Mouse (Mus musculus) hindbrain, embryonic 11.5 days (tissue): ENCODE results near the gene Rab3gap1. TPM values are rescaled to one million over a fixed set of nuclear protein-coding genes. Genes with fewer than 3 reads are reported as not detected.

Source experiments
- ATAC-seq: fragments of 200-750 bp; cut with Nextera tagmentation; 2 replicates; pipeline ENCODE4 v1.8.0; 2017; ENCODE audit warnings: mild to moderate bottlenecking, moderate TSS enrichment, moderate library complexity; ENCODE audit not compliant: low FRiP score
- DNase-seq: peaks from one replicate; pipeline ENCODE4 v3.0.0-alpha.2; 2015; ENCODE audit warnings: low spot score
- H3K27ac ChIP-seq: fragments of 300-500 bp; sonication (generic); 2 replicates; pipeline ENCODE4 v1.5.1; 2014; ENCODE audit warnings: mild to moderate bottlenecking, low read depth, low read length
- H3K27me3 ChIP-seq: fragments of 300-500 bp; sonication (generic); 2 replicates; pipeline ENCODE4 v1.6.1; 2014; ENCODE audit warnings: mild to moderate bottlenecking, low read length, moderate library complexity, mixed read lengths; ENCODE audit not compliant: control insufficient read depth, insufficient read depth
- H3K36me3 ChIP-seq: fragments of 300-500 bp; sonication (generic); 2 replicates; pipeline ENCODE4 v1.6.1; 2014; ENCODE audit warnings: mild to moderate bottlenecking, low read length, moderate library complexity, mixed read lengths; ENCODE audit not compliant: control insufficient read depth, insufficient read depth
- H3K4me1 ChIP-seq: fragments of 300-500 bp; sonication (generic); replicated peaks from 2 replicates; pipeline ENCODE4 v1.6.1; 2014; ENCODE audit warnings: low read length, mixed read lengths; ENCODE audit not compliant: control insufficient read depth, insufficient read depth
- H3K4me2 ChIP-seq: fragments of 300-500 bp; sonication (generic); replicated peaks from 2 replicates; pipeline ENCODE4 v1.6.1; 2014; ENCODE audit warnings: mild to moderate bottlenecking, low read depth, low read length
- H3K4me3 ChIP-seq: fragments of 300-500 bp; sonication (generic); 2 replicates; pipeline ENCODE4 v1.5.1; 2014; ENCODE audit warnings: low read depth, low read length
- H3K9ac ChIP-seq: fragments of 300-500 bp; sonication (generic); 2 replicates; pipeline ENCODE4 v1.6.1; 2014; ENCODE audit warnings: low read depth, low read length
- H3K9me3 ChIP-seq: fragments of 300-500 bp; sonication (generic); 2 replicates; pipeline ENCODE4 v1.6.1; 2016; ENCODE audit warnings: low read length; ENCODE audit not compliant: control insufficient read depth
- WGBS: fragments of 180-500 bp; shearing (Covaris S2); extraction: QIAGEN DNeasy Blood & Tissue Kit; methylation state at CpG from one replicate; pipeline ENCODE4 v1.1.7; 2014; 5-methylcytosine and 5-hydroxymethylcytosine counted together
- polyA plus RNA-seq: library from polyadenylated mRNA; unstranded; fragments of >200 nt; fragmentation: Nextera tagmentation; extraction: Ambion mirVana; gene quantifications from 2 replicates; pipeline ENCODE4 v1.2.1, GENCODE M21; 2014

Gene Rab3gap1
- polyA plus RNA-seq, 1 experiment from 2014 or later = 15.3 TPM

DNA sequence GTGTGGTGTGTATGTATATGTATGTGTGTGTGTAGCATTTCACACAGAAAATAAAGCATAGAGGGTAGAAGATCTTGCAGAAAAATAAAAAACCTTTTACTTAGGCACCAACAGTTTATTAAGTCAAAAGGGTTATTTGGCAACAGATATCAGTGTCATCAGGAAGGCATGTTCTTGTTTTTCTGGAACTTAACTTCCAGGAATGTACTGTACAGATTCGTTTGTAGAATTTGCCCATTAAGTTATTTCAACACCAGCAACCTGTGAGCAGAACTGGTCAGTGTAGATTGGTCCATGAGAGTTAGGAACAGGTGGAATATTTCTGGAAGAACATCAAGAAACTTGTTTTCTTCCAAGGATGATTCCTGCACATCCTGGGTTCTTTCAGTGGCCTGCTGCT is 30.8 kb downstream of the Rab3gap1 start:
- no peaks in the 10 kb centered on the region for H3K4me1 ChIP-seq
- no peak for ATAC-seq
- 89% methylated on average over 1 of the region's 1 CpGs for WGBS

GRCm38 (mm10) chr1:127904774-127905385 is 36.3 kb downstream of the Rab3gap1 start:
- ATAC-seq (no peak), DNase-seq (no peak)
- no peak overlapping the region for H3K27ac ChIP-seq
- H3K4me3 ChIP-seq = no peak overlapping the region
- no peaks in the 10 kb centered on the region for H3K36me3 ChIP-seq
- H3K9me3 ChIP-seq = no peaks in the 10 kb centered on the region
- H3K9ac ChIP-seq = no peak overlapping the region
- H3K27me3 ChIP-seq = no peaks in the 10 kb centered on the region
- H3K4me2 ChIP-seq = no peak overlapping the region
- no peaks in the 10 kb centered on the region for H3K4me1 ChIP-seq
- 20% methylated on average over 2 of the region's 2 CpGs for WGBS

More for the DNA sequence above, 30.8 kb downstream of the Rab3gap1 start:
- H3K4me2 ChIP-seq = no peak overlapping the region
- H3K9me3 ChIP-seq = no peaks in the 10 kb centered on the region
- no peak for DNase-seq
- no peaks in the 10 kb centered on the region for H3K36me3 ChIP-seq
- no peak overlapping the region for H3K27ac ChIP-seq
- no peaks in the 10 kb centered on the region for H3K27me3 ChIP-seq
- H3K9ac ChIP-seq = no peak overlapping the region
- no peak overlapping the region for H3K4me3 ChIP-seq

GRCm38 (mm10) chr1:127913116-127913515 is 44.5 kb downstream of the Rab3gap1 start:
- Histone ChIP-seq H3K36me3 (no peaks in the 10 kb centered on the region), H3K4me2 (no peak overlapping the region), H3K27me3 (no peaks in the 10 kb centered on the region), H3K4me1 (no peaks in the 10 kb centered on the region), H3K27ac (no peak overlapping the region), H3K9me3 (no peaks in the 10 kb centered on the region), H3K4me3 (no peak overlapping the region), H3K9ac (no peak overlapping the region)
- ATAC-seq (no peak), DNase-seq (no peak)
- 92% methylated on average over 4 of the region's 4 CpGs for WGBS

- WGBS = 88% methylated on average over 6 of the region's 6 CpGs
- DNase-seq = no peak
- H3K9ac ChIP-seq = no peak overlapping the region
Measured at GRCm38 (mm10) chr1:127915316-127915715, 46.7 kb downstream of the Rab3gap1 start.

DNA sequence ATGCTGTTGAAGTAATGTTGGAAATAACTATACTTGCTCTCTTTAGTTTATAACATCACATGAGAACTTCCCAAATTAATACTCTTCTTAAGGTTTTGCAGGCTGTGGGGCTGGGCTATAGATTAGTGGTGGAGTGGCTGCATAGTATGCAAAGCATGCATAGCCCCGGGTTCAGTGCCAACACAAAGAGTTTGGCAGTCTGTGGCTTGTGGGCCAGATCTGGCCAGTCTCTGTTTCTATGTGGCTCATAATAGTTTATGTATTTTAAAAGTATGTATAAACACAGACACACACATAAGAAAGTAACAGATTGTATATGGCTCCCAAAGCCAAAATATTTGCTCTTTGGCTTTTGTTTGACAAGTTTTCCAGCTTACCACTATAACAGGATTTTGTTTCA is 47.2 kb downstream of the Rab3gap1 start:
- Histone ChIP-seq H3K36me3 (no peaks in the 10 kb centered on the region), H3K4me1 (no peaks in the 10 kb centered on the region), H3K4me3 (no peak overlapping the region), H3K9me3 (no peaks in the 10 kb centered on the region), H3K4me2 (no peak overlapping the region), H3K9ac (no peak overlapping the region), H3K27me3 (no peaks in the 10 kb centered on the region), H3K27ac (no peak overlapping the region)
- no peak for ATAC-seq
- 85% methylated on average over 1 of the region's 1 CpGs for WGBS
- no peak for DNase-seq

More at GRCm38 (mm10) chr1:127915316-127915715, 46.7 kb downstream of the Rab3gap1 start:
- no peak overlapping the region for H3K27ac ChIP-seq
- no peaks in the 10 kb centered on the region for H3K36me3 ChIP-seq
- H3K27me3 ChIP-seq = no peaks in the 10 kb centered on the region
- no peaks in the 10 kb centered on the region for H3K9me3 ChIP-seq
- H3K4me2 ChIP-seq = no peak overlapping the region
- no peak overlapping the region for H3K4me3 ChIP-seq
- no peak for ATAC-seq
- H3K4me1 ChIP-seq = no peaks in the 10 kb centered on the region

- no peak for ATAC-seq
- 94% methylated on average over 2 of the region's 2 CpGs for WGBS
- Histone ChIP-seq H3K9me3 (no peaks in the 10 kb centered on the region), H3K4me3 (no peak overlapping the region), H3K27ac (no peak overlapping the region), H3K4me1 (no peaks in the 10 kb centered on the region), H3K9ac (no peak overlapping the region), H3K36me3 (peaks cover 2% of the 10 kb centered on the region), H3K4me2 (no peak overlapping the region), H3K27me3 (no peaks in the 10 kb centered on the region)
- no peak for DNase-seq
Measured at GRCm38 (mm10) chr1:127933405-127933804, 64.8 kb downstream of the Rab3gap1 start.

- Histone ChIP-seq H3K9ac (no peak overlapping the region), H3K9me3 (no peaks in the 10 kb centered on the region), H3K4me1 (no peaks in the 10 kb centered on the region), H3K27ac (no peak overlapping the region), H3K4me3 (no peak overlapping the region), H3K4me2 (no peak overlapping the region), H3K27me3 (no peaks in the 10 kb centered on the region), H3K36me3 (peaks cover 11% of the 10 kb centered on the region)
- 96% methylated on average over 5 of the region's 5 CpGs for WGBS
- ATAC-seq = no peak
- no peak for DNase-seq
Measured at GRCm38 (mm10) chr1:127934322-127934721, 65.7 kb downstream of the Rab3gap1 start.

- Histone ChIP-seq H3K4me3 (no peak overlapping the region), H3K36me3 (peaks cover 16% of the 10 kb centered on the region), H3K27ac (no peak overlapping the region), H3K9ac (no peak overlapping the region), H3K27me3 (no peaks in the 10 kb centered on the region), H3K9me3 (no peaks in the 10 kb centered on the region), H3K4me1 (no peaks in the 10 kb centered on the region), H3K4me2 (no peak overlapping the region)
- 81% methylated on average over 8 of the region's 8 CpGs for WGBS
- ATAC-seq (no peak), DNase-seq (no peak)
Measured at GRCm38 (mm10) chr1:127937277-127937676, 68.7 kb downstream of the Rab3gap1 start.

DNA sequence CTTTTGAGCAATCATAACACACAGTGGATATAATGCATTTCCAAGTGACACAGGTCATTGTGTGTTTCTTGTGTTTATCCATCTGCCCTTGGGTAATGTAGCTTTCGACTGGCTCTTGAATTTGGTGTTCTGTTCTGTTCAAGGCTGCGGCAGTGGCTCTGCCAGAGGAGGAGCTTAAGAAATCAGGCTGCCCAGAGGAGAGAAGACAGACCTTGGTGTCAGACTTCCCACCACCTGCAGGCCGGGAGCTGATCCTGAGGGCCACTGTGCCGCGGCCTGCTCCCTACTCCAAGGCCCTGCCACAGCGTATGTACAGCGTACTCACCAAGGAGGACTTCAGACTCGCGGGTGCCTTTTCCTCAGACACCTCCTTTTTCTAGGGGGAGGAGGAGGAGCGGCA is 73.7 kb downstream of the Rab3gap1 start:
- ATAC-seq (no peak), DNase-seq (no peak)
- H3K4me3 ChIP-seq = no peak overlapping the region
- H3K4me1 ChIP-seq = no peaks in the 10 kb centered on the region
- H3K27me3 ChIP-seq = no peaks in the 10 kb centered on the region
- no peak overlapping the region for H3K27ac ChIP-seq
- H3K9ac ChIP-seq = no peak overlapping the region
- WGBS = 96% methylated on average over 10 of the region's 10 CpGs
- no peaks in the 10 kb centered on the region for H3K9me3 ChIP-seq
- peaks cover 16% of the 10 kb centered on the region for H3K36me3 ChIP-seq
- H3K4me2 ChIP-seq = no peak overlapping the region
